Mouse (Mus musculus): ENCODE measurements around the gene Elmo1.

- TF ChIP-seq CTCF (IDR thresholded peaks at IDR 0.05; ENCODE audit: low read depth) (no peak), EP300 (IDR thresholded peaks at IDR 0.05; ENCODE audit: low read depth) (no peak)
Measured at GRCm38 (mm10) chr13:20057926-20058325, 32.5 kb upstream of the Elmo1 start.
